13 mouse cellular contexts compared by ENCODE assay signal in the genomic region with DNA sequence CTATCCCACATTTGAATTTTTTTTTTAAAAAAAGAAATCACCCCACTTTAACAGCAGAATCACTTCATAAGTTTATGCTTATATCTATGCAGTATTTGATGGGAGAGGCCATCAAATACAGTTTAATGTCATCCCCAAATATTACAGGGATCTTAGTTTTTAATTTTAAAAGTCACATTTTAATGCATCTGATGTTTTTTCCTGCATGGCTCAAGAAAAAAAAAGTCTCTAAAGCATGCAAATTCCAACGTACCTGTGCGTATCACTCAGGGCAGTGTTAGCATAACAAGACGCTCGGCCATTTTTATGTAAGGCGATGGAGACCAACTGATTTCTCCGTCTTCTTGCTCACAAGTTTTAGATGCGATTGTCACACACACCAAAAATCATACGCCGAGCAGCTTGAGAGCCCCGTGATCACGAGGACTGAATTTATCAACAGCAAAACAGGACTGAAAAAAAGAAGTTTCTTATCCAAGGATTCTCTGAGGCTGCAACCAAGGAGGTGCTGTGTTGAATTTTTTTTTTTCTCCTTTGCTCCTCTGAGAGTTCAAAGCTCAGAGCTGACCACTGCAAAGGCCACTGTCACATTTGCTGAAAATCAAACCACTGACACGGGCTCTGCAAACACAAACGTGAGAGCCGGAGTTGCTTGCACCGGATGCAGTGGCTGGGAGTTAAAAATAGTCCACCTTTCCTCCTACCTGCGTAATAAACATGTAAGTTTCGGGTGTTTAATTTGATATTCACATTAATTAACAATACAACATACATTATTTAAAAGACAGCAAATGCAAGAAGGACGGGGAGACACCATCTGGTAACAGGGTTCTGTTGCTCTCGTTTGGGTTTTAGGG. TPM values are rescaled to one million over a fixed set of nuclear protein-coding genes. Genes with fewer than 3 reads are reported as not detected.
DNase-seq lines count a peak whose midpoint lies in the region; ATAC-seq lines count a peak whose summit lies in the region.
"Had no signal": no experiment of that assay in that cellular context is flagged by ENCODE, and none has a peak within 500 bp of the region (broad histone marks: within the 10 kb centered on the region; RNA-seq: fewer than 3 reads in every experiment).

No protein-coding gene starts in this region.

- H3K9ac ChIP-seq in heart, embryonic 14.5 days (ENCODE audit: low read length), result peak overlapping the region; percentile 63; the same call in 1 of the 2 replicates
- H3K9ac ChIP-seq in forebrain, embryonic 12.5 days, result peak overlapping the region; percentile 54
- peak overlapping the region; percentile 29 for H3K9ac ChIP-seq in midbrain, embryonic 12.5 days (replicated peaks)

- H3K4me1 ChIP-seq in heart, embryonic 14.5 days (ENCODE audit: control insufficient read depth in 2 of 2, insufficient read depth in 2 of 2, low read length in 2 of 2), result peaks cover 37 to 75% of the 10 kb centered on the region in 2 experiments
- H3K4me1 ChIP-seq in forebrain, embryonic 12.5 days, result peaks cover 55% of the 10 kb centered on the region
- peaks cover 34% of the 10 kb centered on the region for H3K4me1 ChIP-seq in midbrain, embryonic 12.5 days

- H3K9me3 ChIP-seq in heart, embryonic 14.5 days (ENCODE audit: control insufficient read depth, low read length), result no peaks in the 10 kb centered on the region
- H3K9me3 ChIP-seq in forebrain, embryonic 12.5 days, result no peaks in the 10 kb centered on the region
- no peaks in the 10 kb centered on the region for H3K9me3 ChIP-seq in midbrain, embryonic 12.5 days

- no peak for ATAC-seq in heart, embryonic 14.5 days (ENCODE audit: insufficient number of reproducible peaks, insufficient read depth, low FRiP score, low read depth)
- ATAC-seq in forebrain, embryonic 12.5 days (ENCODE audit: low FRiP score), result no peak
- ATAC-seq in midbrain, embryonic 12.5 days (ENCODE audit: low FRiP score, low read depth), result no peak

- peak overlapping the region in 1 of 2 experiments; percentile 67; a peak in 1 of 4 replicates for H3K27ac ChIP-seq in heart, embryonic 14.5 days (replicated peaks in 1 of 2; ENCODE audit: control insufficient read depth in 1 of 2, insufficient read depth in 1 of 2, low read depth in 2 of 2, low read length in 2 of 2)
- H3K27ac ChIP-seq in forebrain, embryonic 12.5 days, result peak overlapping the region; percentile 84; the same call in 1 of the 2 replicates
- H3K27ac ChIP-seq in midbrain, embryonic 12.5 days (replicated peaks), result peak overlapping the region; percentile 87

- H3K36me3 ChIP-seq in heart, embryonic 14.5 days (ENCODE audit: control insufficient read depth, insufficient read depth, low read length), result no peaks in the 10 kb centered on the region
- no peaks in the 10 kb centered on the region for H3K36me3 ChIP-seq in forebrain, embryonic 12.5 days (replicated peaks)
- H3K36me3 ChIP-seq in midbrain, embryonic 12.5 days, result no peaks in the 10 kb centered on the region

- no peaks in the 10 kb centered on the region for H3K27me3 ChIP-seq in heart, embryonic 14.5 days (ENCODE audit: control insufficient read depth, insufficient read depth, low read length)
- H3K27me3 ChIP-seq in forebrain, embryonic 12.5 days, result no peaks in the 10 kb centered on the region; the same call in 1 of the 2 replicates
- peaks cover 14% of the 10 kb centered on the region for H3K27me3 ChIP-seq in midbrain, embryonic 12.5 days

- no peak overlapping the region for H3K4me3 ChIP-seq in heart, embryonic 14.5 days (ENCODE audit: control insufficient read depth in 1 of 2, insufficient read depth in 1 of 2, low read depth in 1 of 2, low read length in 2 of 2)
- H3K4me3 ChIP-seq in forebrain, embryonic 12.5 days (replicated peaks), result peak overlapping the region; percentile 27
- peak overlapping the region; percentile 24 for H3K4me3 ChIP-seq in midbrain, embryonic 12.5 days

- 76% methylated on average over 19 of the region's 19 CpGs for WGBS in heart, embryonic 14.5 days
- 71% methylated on average over 19 of the region's 19 CpGs for WGBS in forebrain, embryonic 12.5 days
- 68% methylated on average over 19 of the region's 19 CpGs for WGBS in midbrain, embryonic 12.5 days

- H3K4me2 ChIP-seq in heart, embryonic 14.5 days (ENCODE audit: low read length), result peak overlapping the region; percentile 57
- peak overlapping the region; percentile 44 for H3K4me2 ChIP-seq in forebrain, embryonic 12.5 days
- H3K4me2 ChIP-seq in midbrain, embryonic 12.5 days (replicated peaks), result peak overlapping the region; percentile 45

- no peak for DNase-seq in heart, adult 9 months (ENCODE audit: low spot score in 2 of 2)
- DNase-seq in brain, adult 2 months (ENCODE audit: low read depth, low spot score), result peak; percentile 75
- no peak for DNase-seq in kidney, adult 18-20 months
- DNase-seq in kidney, postnatal 25 days, result no peak
- no peak for DNase-seq in spleen, postnatal 36 days (ENCODE audit: low spot score in 2 of 2)
- DNase-seq: adrenal gland, postnatal 25 days; cerebellum, postnatal 14 days; heart, postnatal 14 days; kidney, postnatal 14 days; lung, adult 18-20 months had no signal

RNA-seq across cellular contexts. Expression of a gene that starts 21.4 kb away (rescaled TPM):
- polyA plus RNA-seq in heart, embryonic 14.5 days (2014; fragmentation: Nextera tagmentation; extraction: Ambion mirVana), result 32.9 and 34.2 TPM in 2 replicates
- 14.7 and 15.7 TPM in 2 replicates for polyA plus RNA-seq in forebrain, embryonic 12.5 days (2016; fragmentation: Nextera tagmentation; extraction: Ambion mirVana)
- polyA plus RNA-seq in midbrain, embryonic 12.5 days (2016; fragmentation: Nextera tagmentation; extraction: Ambion mirVana), result 17.7 and 19.4 TPM in 2 replicates

Comparison
In these comparisons a context has a peak if more than half of its experiments do, and no peak if none do; other contexts are left out.
1. H3K4me3 ChIP-seq: peak in forebrain, embryonic 12.5 days (single experiment) and midbrain, embryonic 12.5 days (single experiment); none in heart, embryonic 14.5 days (0 of 2).
2. Peak in every context shown above with its lines, with median percentiles within 50 percentile points of each other: H3K4me2 ChIP-seq and H3K9ac ChIP-seq.